Mouse (Mus musculus): ENCODE results near the gene Traf3ip2. TPM values are rescaled to one million over a fixed set of nuclear protein-coding genes. Genes with fewer than 3 reads are reported as not detected.

The Traf3ip2 gene
- polyA plus RNA-seq, 1 experiment from 2014 or later: 9.4 TPM

DNA sequence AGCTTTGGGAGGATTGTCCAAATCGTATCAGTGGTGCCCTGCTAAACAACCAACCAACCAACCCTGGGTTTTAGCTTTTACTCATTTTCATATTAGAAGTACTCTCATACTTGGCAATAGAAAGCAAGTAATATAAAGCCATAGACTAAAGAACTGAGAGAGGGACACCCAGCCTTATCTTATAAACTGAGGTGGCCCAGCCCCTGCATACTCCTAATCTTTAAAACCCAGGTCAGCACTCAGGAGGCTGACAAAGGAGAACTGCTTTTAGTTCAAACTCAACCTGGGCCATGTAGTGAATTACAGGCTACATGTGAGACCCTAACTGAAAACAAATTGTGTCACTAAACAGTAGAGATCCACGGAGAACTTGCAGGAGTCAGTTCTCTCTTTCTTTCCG is 36.8 kb downstream of the Traf3ip2 start:
- H3K36me3 ChIP-seq (ENCODE audit: control insufficient read depth, insufficient read depth, low read length): no peaks in the 10 kb centered on the region
- no peak overlapping the region for H3K4me2 ChIP-seq (ENCODE audit: low read depth)
- no peaks in the 10 kb centered on the region for H3K27me3 ChIP-seq (ENCODE audit: control insufficient read depth, insufficient read depth, low read length)
- H3K4me3 ChIP-seq (ENCODE audit: low read depth, low read length): no peak overlapping the region
- DNase-seq (ENCODE audit: low spot score) (no peak), ATAC-seq (ENCODE audit: insufficient read depth, low FRiP score, low TSS enrichment) (no peak)
- H3K27ac ChIP-seq (ENCODE audit: low read depth, low read length): no peak overlapping the region
- peaks cover 19% of the 10 kb centered on the region for H3K4me1 ChIP-seq (ENCODE audit: control insufficient read depth, insufficient read depth, low read length)
- WGBS: 95% methylated on average over 3 of the region's 3 CpGs
- no peaks in the 10 kb centered on the region for H3K9me3 ChIP-seq (ENCODE audit: control insufficient read depth, low read length)
- H3K9ac ChIP-seq (ENCODE audit: low read length): no peak overlapping the region

DNA sequence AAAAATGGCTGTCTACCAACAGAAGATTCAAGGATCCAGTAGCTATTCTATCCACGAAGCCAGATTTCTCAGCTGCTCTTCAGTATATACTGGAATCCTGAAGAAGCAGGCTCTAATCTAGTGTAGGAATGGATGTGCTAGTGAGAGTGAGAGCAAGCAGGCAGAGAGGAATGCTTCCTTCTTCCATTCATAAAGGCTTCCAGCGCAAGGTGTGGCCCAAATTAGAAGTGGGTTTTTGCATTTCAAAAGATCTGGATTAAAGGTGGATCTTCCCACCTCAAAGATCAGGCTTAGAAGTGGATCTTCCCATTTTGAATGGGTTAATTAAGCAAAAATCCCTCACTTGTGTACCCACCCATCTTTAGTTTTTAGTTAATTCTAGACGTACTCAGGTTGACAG is 37.6 kb downstream of the Traf3ip2 start:
- WGBS: 95% methylated on average over 3 of the region's 3 CpGs
- H3K36me3 ChIP-seq (ENCODE audit: control insufficient read depth, insufficient read depth, low read length): no peaks in the 10 kb centered on the region
- H3K27me3 ChIP-seq (ENCODE audit: control insufficient read depth, insufficient read depth, low read length): no peaks in the 10 kb centered on the region

DNA sequence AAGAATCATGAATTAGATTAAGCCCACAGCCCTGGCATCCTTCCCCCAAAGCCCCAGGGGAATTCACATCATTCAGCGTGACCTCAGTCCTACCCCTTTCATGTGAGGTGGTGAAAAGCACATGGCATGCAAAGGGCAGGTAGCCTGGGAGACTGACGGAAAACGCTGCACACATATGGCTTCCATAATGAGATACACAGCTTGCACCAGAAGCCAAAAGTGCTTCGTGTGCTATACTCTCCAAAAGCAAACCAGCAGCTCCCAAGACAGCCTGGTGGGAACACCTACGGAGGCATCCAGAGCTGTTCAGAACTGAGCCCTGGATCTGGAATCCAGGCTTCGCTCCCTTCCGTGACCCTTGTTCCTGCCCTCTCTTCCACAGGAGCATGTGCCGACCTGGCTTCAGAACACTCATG is 41.3 kb downstream of the Traf3ip2 start:
- H3K4me2 ChIP-seq (ENCODE audit: low read depth): no peak overlapping the region
- no peaks in the 10 kb centered on the region for H3K36me3 ChIP-seq (ENCODE audit: control insufficient read depth, insufficient read depth, low read length)
- no peak overlapping the region for H3K4me3 ChIP-seq (ENCODE audit: low read depth, low read length)
- peak overlapping the region; percentile 41; the same call in 1 of the 2 replicates for H3K27ac ChIP-seq (ENCODE audit: low read depth, low read length)
- H3K9me3 ChIP-seq (ENCODE audit: control insufficient read depth, low read length): no peaks in the 10 kb centered on the region
- H3K4me1 ChIP-seq (ENCODE audit: control insufficient read depth, insufficient read depth, low read length): peaks cover 15% of the 10 kb centered on the region
- no peaks in the 10 kb centered on the region for H3K27me3 ChIP-seq (ENCODE audit: control insufficient read depth, insufficient read depth, low read length)
- DNase-seq (ENCODE audit: low spot score): peak; percentile 58
- 52% methylated on average over 8 of the region's 8 CpGs for WGBS
- peak; percentile 38; the same call in 1 of the 2 replicates for ATAC-seq (ENCODE audit: insufficient read depth, low FRiP score, low TSS enrichment)
- H3K9ac ChIP-seq (ENCODE audit: low read length): no peak overlapping the region

More for the DNA sequence above, 37.6 kb downstream of the Traf3ip2 start:
- Histone ChIP-seq H3K9ac (ENCODE audit: low read length) (no peak overlapping the region), H3K4me3 (ENCODE audit: low read depth, low read length) (no peak overlapping the region), H3K4me2 (ENCODE audit: low read depth) (no peak overlapping the region), H3K9me3 (ENCODE audit: control insufficient read depth, low read length) (no peaks in the 10 kb centered on the region), H3K27ac (ENCODE audit: low read depth, low read length) (no peak overlapping the region), H3K4me1 (ENCODE audit: control insufficient read depth, insufficient read depth, low read length) (peaks cover 19% of the 10 kb centered on the region)
- DNase-seq (ENCODE audit: low spot score) (no peak), ATAC-seq (ENCODE audit: insufficient read depth, low FRiP score, low TSS enrichment) (no peak)

- Histone ChIP-seq H3K9me3 (ENCODE audit: control insufficient read depth, low read length) (no peaks in the 10 kb centered on the region), H3K27me3 (ENCODE audit: control insufficient read depth, insufficient read depth, low read length) (no peaks in the 10 kb centered on the region), H3K4me2 (ENCODE audit: low read depth) (no peak overlapping the region), H3K27ac (ENCODE audit: low read depth, low read length) (peak overlapping the region; percentile 80), H3K4me1 (ENCODE audit: control insufficient read depth, insufficient read depth, low read length) (peaks cover 29% of the 10 kb centered on the region), H3K36me3 (ENCODE audit: control insufficient read depth, insufficient read depth, low read length) (no peaks in the 10 kb centered on the region), H3K9ac (ENCODE audit: low read length) (no peak overlapping the region), H3K4me3 (ENCODE audit: low read depth, low read length) (no peak overlapping the region)
- 19% methylated on average over 5 of the region's 5 CpGs for WGBS
- DNase-seq (ENCODE audit: low spot score) (no peak), ATAC-seq (ENCODE audit: insufficient read depth, low FRiP score, low TSS enrichment) (0 out of 2 replicates have a peak, but pooled peaks have one; percentile 11)
These were observed 46.2 kb downstream of the Traf3ip2 start for GRCm38 (mm10) chr10:39658901-39659410.

DNA sequence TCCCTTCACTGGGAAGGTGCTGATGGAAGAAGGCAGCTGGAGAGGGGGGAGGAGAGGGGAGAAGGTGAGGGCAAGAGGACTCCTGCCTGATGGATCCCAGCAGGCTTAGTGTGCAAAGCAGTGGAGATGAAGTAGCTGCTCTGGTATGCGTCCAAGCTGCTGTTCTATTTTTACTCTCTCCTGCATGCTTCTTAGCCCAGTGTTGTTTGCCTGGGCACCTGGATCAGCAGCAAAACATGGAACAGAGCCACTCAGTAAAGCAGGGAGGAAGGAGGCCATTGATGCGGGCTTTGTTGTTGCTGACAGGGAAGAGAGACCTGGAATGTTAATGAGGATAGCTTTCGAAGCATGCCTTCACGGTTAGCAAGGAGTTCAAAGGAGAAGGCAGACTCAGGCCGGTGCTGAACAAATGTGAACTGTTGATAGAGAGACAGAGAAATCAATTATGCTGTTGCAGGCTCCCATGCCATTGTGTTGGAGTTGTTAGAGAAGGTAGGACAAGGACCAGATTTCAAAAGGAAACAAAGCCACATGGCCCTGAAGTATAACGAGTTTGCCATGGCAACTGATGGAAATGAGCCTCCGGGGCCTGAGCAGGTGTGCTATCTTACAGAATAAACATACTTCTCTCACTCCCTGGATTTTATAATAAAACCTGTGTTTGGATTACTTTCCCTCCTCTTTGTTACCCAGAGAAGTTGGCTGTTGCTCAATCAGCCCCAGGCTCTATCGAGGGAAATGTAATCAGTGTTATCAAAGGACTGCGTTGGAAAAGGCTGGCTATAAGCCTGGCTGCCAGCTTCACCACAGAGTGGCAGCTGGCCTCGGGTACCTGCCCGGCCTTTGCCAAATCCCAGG is 46.9 kb downstream of the Traf3ip2 start:
- no peak overlapping the region for H3K4me2 ChIP-seq (ENCODE audit: low read depth)
- no peaks in the 10 kb centered on the region for H3K9me3 ChIP-seq (ENCODE audit: control insufficient read depth, low read length)
- peaks cover 26% of the 10 kb centered on the region for H3K4me1 ChIP-seq (ENCODE audit: control insufficient read depth, insufficient read depth, low read length)
- peak overlapping the region; percentile 80 for H3K27ac ChIP-seq (ENCODE audit: low read depth, low read length)
- 9% methylated on average over 11 of the region's 11 CpGs for WGBS
- ATAC-seq (ENCODE audit: insufficient read depth, low FRiP score, low TSS enrichment) (peak; percentile 89), DNase-seq (ENCODE audit: low spot score) (peak; percentile 77)
- peak overlapping the region; percentile 27; the same call in 1 of the 2 replicates for H3K9ac ChIP-seq (ENCODE audit: low read length)
- no peaks in the 10 kb centered on the region for H3K36me3 ChIP-seq (ENCODE audit: control insufficient read depth, insufficient read depth, low read length)
- no peak overlapping the region for H3K4me3 ChIP-seq (ENCODE audit: low read depth, low read length)
- H3K27me3 ChIP-seq (ENCODE audit: control insufficient read depth, insufficient read depth, low read length): no peaks in the 10 kb centered on the region

DNA sequence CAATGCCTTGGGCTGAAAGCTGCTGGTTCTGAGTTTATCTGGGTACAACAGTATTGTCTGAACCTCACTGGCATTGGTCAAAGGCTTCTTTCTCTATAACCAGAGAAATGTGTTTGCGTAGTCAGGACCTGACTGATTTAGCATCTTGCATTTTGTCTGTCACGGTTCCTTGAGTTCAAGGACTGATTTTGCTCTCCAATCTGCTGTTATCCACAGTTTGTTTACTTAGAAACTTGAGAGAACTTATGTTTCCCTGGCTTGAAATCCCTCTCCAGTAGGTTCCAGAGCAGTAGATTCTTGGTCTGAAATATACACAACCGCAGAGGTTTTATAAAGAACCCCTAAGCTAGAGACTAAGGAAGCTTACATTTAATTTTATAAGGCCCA is 47.5 kb downstream of the Traf3ip2 start:
- Histone ChIP-seq H3K27me3 (ENCODE audit: control insufficient read depth, insufficient read depth, low read length) (no peaks in the 10 kb centered on the region), H3K4me2 (ENCODE audit: low read depth) (no peak overlapping the region), H3K9me3 (ENCODE audit: control insufficient read depth, low read length) (no peaks in the 10 kb centered on the region), H3K27ac (ENCODE audit: low read depth, low read length) (peak overlapping the region; percentile 80), H3K36me3 (ENCODE audit: control insufficient read depth, insufficient read depth, low read length) (no peaks in the 10 kb centered on the region), H3K9ac (ENCODE audit: low read length) (no peak overlapping the region), H3K4me1 (ENCODE audit: control insufficient read depth, insufficient read depth, low read length) (peaks cover 26% of the 10 kb centered on the region), H3K4me3 (ENCODE audit: low read depth, low read length) (no peak overlapping the region)
- 46% methylated on average over 3 of the region's 3 CpGs for WGBS
- DNase-seq (ENCODE audit: low spot score) (no peak), ATAC-seq (ENCODE audit: insufficient read depth, low FRiP score, low TSS enrichment) (no peak)

GRCm38 (mm10) chr10:39660698-39661097 is 48.0 kb downstream of the Traf3ip2 start:
- DNase-seq (ENCODE audit: low spot score): no peak
- Histone ChIP-seq H3K27me3 (ENCODE audit: control insufficient read depth, insufficient read depth, low read length) (no peaks in the 10 kb centered on the region), H3K9ac (ENCODE audit: low read length) (no peak overlapping the region), H3K4me1 (ENCODE audit: control insufficient read depth, insufficient read depth, low read length) (peaks cover 26% of the 10 kb centered on the region), H3K36me3 (ENCODE audit: control insufficient read depth, insufficient read depth, low read length) (no peaks in the 10 kb centered on the region), H3K27ac (ENCODE audit: low read depth, low read length) (peak overlapping the region; percentile 80), H3K4me2 (ENCODE audit: low read depth) (no peak overlapping the region), H3K9me3 (ENCODE audit: control insufficient read depth, low read length) (no peaks in the 10 kb centered on the region), H3K4me3 (ENCODE audit: low read depth, low read length) (no peak overlapping the region)
- 23% methylated on average over 5 of the region's 5 CpGs for WGBS
- ATAC-seq (ENCODE audit: insufficient read depth, low FRiP score, low TSS enrichment): no peak

- H3K27ac ChIP-seq (ENCODE audit: low read depth, low read length): no peak overlapping the region
- no peak for ATAC-seq (ENCODE audit: insufficient read depth, low FRiP score, low TSS enrichment)
These were observed 52.4 kb downstream of the Traf3ip2 start for GRCm38 (mm10) chr10:39665071-39665502.

GRCm38 (mm10) chr10:39666027-39666426 is 53.3 kb downstream of the Traf3ip2 start:
- H3K4me1 ChIP-seq (ENCODE audit: control insufficient read depth, insufficient read depth, low read length): peaks cover 6% of the 10 kb centered on the region
- no peaks in the 10 kb centered on the region for H3K36me3 ChIP-seq (ENCODE audit: control insufficient read depth, insufficient read depth, low read length)
- H3K9ac ChIP-seq (ENCODE audit: low read length): no peak overlapping the region
- no peaks in the 10 kb centered on the region for H3K9me3 ChIP-seq (ENCODE audit: control insufficient read depth, low read length)
- no peak overlapping the region for H3K4me2 ChIP-seq (ENCODE audit: low read depth)
- no peaks in the 10 kb centered on the region for H3K27me3 ChIP-seq (ENCODE audit: control insufficient read depth, insufficient read depth, low read length)
- H3K4me3 ChIP-seq (ENCODE audit: low read depth, low read length): no peak overlapping the region
- WGBS: 62% methylated on average over 3 of the region's 3 CpGs
- H3K27ac ChIP-seq (ENCODE audit: low read depth, low read length): 0 out of 2 replicates have a peak overlapping the region, but pooled peaks have one; percentile 4
- DNase-seq (ENCODE audit: low spot score) (no peak), ATAC-seq (ENCODE audit: insufficient read depth, low FRiP score, low TSS enrichment) (no peak)

More at GRCm38 (mm10) chr10:39665071-39665502, 52.4 kb downstream of the Traf3ip2 start:
- 82% methylated on average over 4 of the region's 4 CpGs for WGBS
- Histone ChIP-seq H3K4me2 (ENCODE audit: low read depth) (no peak overlapping the region), H3K9me3 (ENCODE audit: control insufficient read depth, low read length) (no peaks in the 10 kb centered on the region), H3K9ac (ENCODE audit: low read length) (no peak overlapping the region), H3K36me3 (ENCODE audit: control insufficient read depth, insufficient read depth, low read length) (no peaks in the 10 kb centered on the region), H3K4me3 (ENCODE audit: low read depth, low read length) (no peak overlapping the region), H3K27me3 (ENCODE audit: control insufficient read depth, insufficient read depth, low read length) (no peaks in the 10 kb centered on the region), H3K4me1 (ENCODE audit: control insufficient read depth, insufficient read depth, low read length) (peaks cover 16% of the 10 kb centered on the region)
- no peak for DNase-seq (ENCODE audit: low spot score)
